Mouse (Mus musculus) erythroblast, embryonic 14.5 days (primary cell): ENCODE data around the gene Eln. TPM values are rescaled to one million over a fixed set of nuclear protein-coding genes. Genes with fewer than 3 reads are reported as not detected.

Experiments used
- H3K27me3 ChIP-seq: 2 replicates; pipeline ENCODE4 v1.6.1; 2012; ENCODE audit warnings: inconsistent platforms; ENCODE audit not compliant: control insufficient read depth
- H3K36me3 ChIP-seq: 2 replicates; pipeline ENCODE4 v1.6.1; 2012; ENCODE audit warnings: mild to moderate bottlenecking, inconsistent platforms; ENCODE audit not compliant: control insufficient read depth
- H3K4me1 ChIP-seq: 2 replicates; pipeline ENCODE4 v1.6.1; 2012; ENCODE audit warnings: inconsistent platforms; ENCODE audit not compliant: control insufficient read depth
- H3K4me3 ChIP-seq: replicated peaks from 2 replicates; pipeline ENCODE3; 2012; ENCODE audit warnings: moderate library complexity, mild to moderate bottlenecking, inconsistent platforms
- H3K9me3 ChIP-seq: 2 replicates; pipeline ENCODE4 v1.6.1; 2012; ENCODE audit warnings: low read length, inconsistent platforms, mixed read lengths; ENCODE audit not compliant: control insufficient read depth
- GATA1 ChIP-seq: IDR thresholded peaks from 2 replicates; pipeline ENCODE4 v1.6.1; 2012; ENCODE audit warnings: low read length, inconsistent platforms, mixed read lengths
- TAL1 ChIP-seq: IDR thresholded peaks from 3 replicates; pipeline ENCODE4 v1.6.1; 2012; ENCODE audit warnings: low read length, inconsistent platforms, mixed read lengths
- polyA plus RNA-seq: library from polyadenylated mRNA; stranded (reverse); fragments of >175 nt; gene quantifications from 2 replicates; pipeline ENCODE4 v1.2.3, GENCODE M21; 2012

The Eln gene
- polyA plus RNA-seq, 1 experiment = not detected

DNA sequence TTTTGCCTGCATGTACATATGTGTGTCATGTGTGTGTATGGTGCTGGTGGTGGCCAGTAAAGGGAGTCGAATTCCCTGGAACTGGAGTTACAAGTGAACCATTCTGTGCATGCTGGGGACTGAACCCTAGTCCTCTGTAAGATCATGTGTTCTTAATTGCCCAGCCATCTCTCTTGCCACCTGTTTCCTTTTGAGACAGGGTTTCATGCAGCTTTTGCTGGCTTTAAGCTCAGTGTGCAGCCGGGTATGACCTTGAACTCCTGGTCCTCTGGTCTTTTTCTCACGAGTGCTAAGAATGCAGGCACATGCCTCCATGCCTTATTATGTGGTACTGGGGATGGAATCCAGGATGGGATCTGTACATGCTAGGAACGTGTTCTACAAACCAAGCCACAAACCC is 13.9 kb downstream of the Eln start:
- no peaks in the 10 kb centered on the region for H3K4me1 ChIP-seq
- no peaks in the 10 kb centered on the region for H3K9me3 ChIP-seq
- no peak overlapping the region for H3K4me3 ChIP-seq
- H3K27me3 ChIP-seq = no peaks in the 10 kb centered on the region
- H3K36me3 ChIP-seq = no peaks in the 10 kb centered on the region
- TF ChIP-seq GATA1 = no peak
- TF ChIP-seq TAL1 = no peak

DNA sequence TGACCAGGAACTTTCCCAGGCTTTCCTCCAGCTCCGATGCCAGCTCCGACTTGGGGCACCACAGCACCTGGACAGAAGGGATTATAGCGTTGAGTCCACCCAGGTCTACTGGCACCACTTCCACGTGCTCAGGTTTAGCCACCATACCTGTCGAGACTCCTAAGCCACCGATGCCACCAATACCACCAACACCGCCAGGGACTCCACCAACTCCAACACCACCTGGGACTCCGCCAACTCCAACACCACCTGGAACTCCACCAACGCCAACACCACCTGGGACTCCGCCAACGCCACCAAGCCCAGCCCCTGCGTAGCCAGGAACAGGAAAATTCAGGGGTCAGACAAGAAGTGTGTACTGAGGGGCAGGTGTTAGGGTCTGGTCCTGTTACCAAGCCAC is 18.0 kb downstream of the Eln start:
- Histone ChIP-seq H3K27me3 (no peaks in the 10 kb centered on the region), H3K36me3 (no peaks in the 10 kb centered on the region), H3K4me3 (no peak overlapping the region), H3K4me1 (no peaks in the 10 kb centered on the region), H3K9me3 (no peaks in the 10 kb centered on the region)
- TF ChIP-seq GATA1 = no peak
- no peak for TF ChIP-seq TAL1

DNA sequence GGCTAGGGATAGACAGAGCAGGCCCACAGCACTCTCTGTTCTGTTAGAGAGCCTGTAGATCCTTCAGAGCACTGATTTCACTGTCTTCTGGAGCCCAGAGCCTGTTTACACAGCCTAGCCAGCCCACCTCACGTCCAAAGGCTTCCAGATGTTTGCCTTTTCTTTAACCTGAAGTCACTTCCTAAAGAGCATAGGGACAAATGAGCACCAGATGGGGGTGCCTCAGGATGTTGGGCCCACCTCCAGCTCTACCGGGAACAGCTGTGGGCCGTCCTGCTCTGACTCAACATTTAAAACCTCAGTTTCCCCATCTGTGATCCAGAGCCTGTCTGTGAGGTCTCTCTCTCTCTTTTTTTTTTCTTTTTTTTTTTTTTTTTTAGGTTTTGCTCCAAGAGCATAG is 18.6 kb downstream of the Eln start:
- Histone ChIP-seq H3K4me1 (no peaks in the 10 kb centered on the region), H3K9me3 (no peaks in the 10 kb centered on the region), H3K4me3 (no peak overlapping the region), H3K36me3 (no peaks in the 10 kb centered on the region), H3K27me3 (no peaks in the 10 kb centered on the region)
- TF ChIP-seq GATA1 (no peak), TAL1 (no peak)

DNA sequence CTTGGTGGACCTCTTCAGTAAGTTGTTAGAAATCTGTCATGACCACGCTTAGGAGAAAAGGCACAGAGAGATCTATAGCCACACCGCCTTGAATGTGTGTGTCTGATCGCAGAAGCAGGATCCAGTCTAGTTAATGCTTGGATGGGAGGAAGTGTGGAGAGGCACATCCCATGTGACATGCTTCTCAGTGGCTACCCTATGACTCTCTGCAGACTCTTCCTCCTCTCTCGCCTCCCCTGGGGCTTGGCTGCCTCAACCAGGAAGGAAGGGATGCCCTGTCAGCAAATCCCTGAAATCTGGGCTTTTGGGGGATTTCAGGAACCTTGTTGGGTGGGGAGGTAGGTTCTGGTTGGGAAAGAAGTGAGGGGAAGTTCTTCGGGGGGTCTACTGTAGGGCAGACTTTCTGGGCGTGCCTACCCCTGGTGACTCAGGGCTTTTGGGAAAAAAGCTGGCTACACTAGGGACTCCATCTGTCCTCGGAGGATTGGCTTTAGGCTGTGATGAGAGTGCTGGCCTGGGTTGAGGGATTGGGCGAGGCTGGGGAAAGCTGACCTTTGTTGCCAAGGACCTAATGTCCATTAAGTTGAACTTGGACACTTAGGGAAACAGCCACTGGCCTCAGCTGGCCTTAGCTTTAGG is 20.0 kb downstream of the Eln start:
- H3K27me3 ChIP-seq = no peaks in the 10 kb centered on the region
- H3K4me3 ChIP-seq = no peak overlapping the region
- H3K36me3 ChIP-seq = no peaks in the 10 kb centered on the region
- TF ChIP-seq GATA1 (no peak), TAL1 (no peak)
- H3K9me3 ChIP-seq = no peaks in the 10 kb centered on the region
- H3K4me1 ChIP-seq = no peaks in the 10 kb centered on the region

DNA sequence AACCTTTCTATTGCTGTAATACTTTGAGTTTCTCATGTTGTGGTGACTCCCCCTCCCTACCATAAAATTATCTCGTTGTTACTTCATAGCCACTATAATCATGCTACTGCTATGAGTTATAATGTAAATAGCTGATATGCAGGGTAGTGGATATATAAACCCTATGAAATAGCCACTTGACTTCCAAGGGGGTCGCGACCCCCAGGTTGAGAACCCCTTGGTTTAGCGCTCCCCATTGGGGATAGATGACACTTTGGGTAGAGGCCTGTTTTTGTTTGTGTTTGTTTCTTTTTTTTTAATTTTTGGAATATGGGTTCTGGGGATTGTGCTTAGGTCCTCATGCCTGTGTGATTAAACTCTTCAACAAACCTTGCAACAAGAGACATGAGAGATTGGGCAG is 21.8 kb downstream of the Eln start:
- Histone ChIP-seq H3K9me3 (no peaks in the 10 kb centered on the region), H3K4me1 (no peaks in the 10 kb centered on the region), H3K36me3 (no peaks in the 10 kb centered on the region), H3K4me3 (no peak overlapping the region), H3K27me3 (no peaks in the 10 kb centered on the region)
- TF ChIP-seq GATA1 (no peak), TAL1 (no peak)

DNA sequence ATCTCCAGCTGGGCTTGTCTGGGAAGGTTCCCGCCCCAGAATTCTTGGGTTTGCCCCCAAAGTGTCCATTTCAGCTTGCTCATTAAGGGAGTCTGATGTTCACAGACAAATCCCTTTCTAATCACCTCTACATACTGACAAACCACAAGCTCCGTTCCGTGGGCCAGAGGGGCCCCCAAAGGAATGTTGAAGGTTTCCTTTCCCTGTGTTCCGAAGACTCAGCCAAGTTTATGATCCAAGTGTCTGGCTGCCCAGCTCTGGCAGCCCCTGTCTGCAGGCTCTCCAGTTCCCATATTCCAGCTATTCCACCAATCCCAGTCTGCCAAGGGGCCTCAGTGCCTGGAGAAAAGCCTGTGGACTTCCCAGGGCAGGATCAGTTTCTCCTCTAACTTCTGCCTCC is 27.1 kb downstream of the Eln start:
- H3K9me3 ChIP-seq = no peaks in the 10 kb centered on the region
- TF ChIP-seq GATA1 = no peak
- no peak for TF ChIP-seq TAL1
- no peaks in the 10 kb centered on the region for H3K36me3 ChIP-seq
- H3K27me3 ChIP-seq = no peaks in the 10 kb centered on the region
- no peaks in the 10 kb centered on the region for H3K4me1 ChIP-seq
- no peak overlapping the region for H3K4me3 ChIP-seq

DNA sequence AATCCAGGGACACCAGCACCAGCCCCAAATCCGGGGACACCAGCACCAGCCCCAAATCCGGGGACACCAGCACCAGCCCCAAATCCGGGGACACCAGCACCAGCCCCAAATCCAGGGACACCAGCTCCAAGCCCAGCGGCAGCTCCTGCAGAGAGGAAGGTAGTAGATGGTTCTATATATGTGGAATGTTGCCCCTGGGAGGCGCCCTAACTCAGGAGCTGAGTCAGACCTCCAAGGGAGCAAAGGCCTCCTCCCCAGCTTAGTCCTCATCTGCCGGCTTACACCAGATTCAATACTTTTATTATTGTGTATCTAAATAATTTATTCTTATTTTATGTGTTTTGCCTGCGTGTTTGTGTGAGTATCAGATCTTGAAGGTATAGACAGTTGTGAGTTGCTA is 36.0 kb downstream of the Eln start:
- H3K36me3 ChIP-seq = no peaks in the 10 kb centered on the region
- H3K4me3 ChIP-seq = no peak overlapping the region
- H3K27me3 ChIP-seq = no peaks in the 10 kb centered on the region
- H3K9me3 ChIP-seq = no peaks in the 10 kb centered on the region
- H3K4me1 ChIP-seq = no peaks in the 10 kb centered on the region
- TF ChIP-seq TAL1 = no peak
- TF ChIP-seq GATA1 = no peak

DNA sequence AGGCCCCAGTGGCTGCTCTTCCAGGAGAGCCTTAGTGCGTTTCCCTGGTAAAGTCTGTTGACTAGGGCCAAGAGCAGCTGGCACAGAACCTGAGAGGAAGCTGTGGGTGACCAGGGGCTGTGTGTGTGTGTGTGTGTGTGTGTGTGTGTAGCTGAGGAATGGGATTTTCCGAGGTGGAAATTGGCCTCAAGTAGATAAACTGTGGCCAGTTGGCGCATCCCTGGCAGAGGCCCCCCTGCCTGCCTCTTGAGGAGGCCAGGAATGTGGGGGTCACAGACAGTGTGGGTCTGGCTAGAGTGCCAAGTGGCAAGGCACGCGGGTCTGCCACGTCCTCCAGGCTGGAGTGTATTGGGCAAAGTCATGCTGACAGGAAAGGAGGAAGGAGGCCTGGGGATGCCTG is 37.8 kb downstream of the Eln start:
- Histone ChIP-seq H3K36me3 (no peaks in the 10 kb centered on the region), H3K27me3 (no peaks in the 10 kb centered on the region), H3K9me3 (no peaks in the 10 kb centered on the region), H3K4me1 (no peaks in the 10 kb centered on the region), H3K4me3 (no peak overlapping the region)
- no peak for TF ChIP-seq TAL1
- TF ChIP-seq GATA1 = no peak

DNA sequence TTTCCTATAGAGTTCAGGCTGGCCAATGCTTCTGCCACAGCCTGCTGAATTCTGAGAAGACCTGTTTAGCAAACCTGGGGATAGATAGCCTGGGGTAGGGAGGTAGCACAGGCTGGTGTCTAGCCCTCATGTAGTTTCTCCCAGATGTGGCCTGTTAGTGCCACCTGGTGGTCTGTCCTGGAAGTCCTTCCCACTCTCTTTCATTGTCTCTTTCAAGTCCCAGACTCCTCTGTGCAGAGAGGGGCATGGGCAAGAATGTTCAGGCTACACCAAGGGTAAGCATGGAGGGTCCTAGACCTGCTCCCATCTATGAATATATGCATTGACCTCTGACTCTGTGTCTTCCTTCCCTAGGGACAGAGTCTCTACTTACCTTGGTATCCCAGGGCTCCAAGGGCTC is 43.0 kb downstream of the Eln start:
- no peak for TF ChIP-seq TAL1
- no peak for TF ChIP-seq GATA1
- Histone ChIP-seq H3K27me3 (no peaks in the 10 kb centered on the region), H3K9me3 (no peaks in the 10 kb centered on the region), H3K4me1 (no peaks in the 10 kb centered on the region), H3K4me3 (no peak overlapping the region), H3K36me3 (no peaks in the 10 kb centered on the region)

DNA sequence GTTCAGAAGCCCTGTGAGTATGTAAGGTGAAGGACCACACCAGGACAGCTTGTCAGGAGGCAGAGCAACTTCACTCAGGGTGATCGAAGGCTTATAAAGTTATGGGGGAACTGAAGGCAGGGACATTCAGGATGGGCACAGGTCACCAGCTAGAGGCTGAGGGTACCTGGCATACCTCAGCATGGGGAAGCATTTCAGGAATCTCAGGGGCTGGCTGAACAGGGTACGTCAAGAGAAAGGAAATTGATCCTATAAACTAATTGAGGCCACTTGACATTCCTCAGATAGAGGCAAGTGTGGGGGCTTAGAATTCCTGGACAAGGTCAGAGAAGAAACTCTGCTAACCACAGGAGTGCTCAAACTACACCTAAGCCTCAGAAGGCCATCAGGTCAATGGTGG is 51.6 kb downstream of the Eln start:
- Histone ChIP-seq H3K4me1 (no peaks in the 10 kb centered on the region), H3K4me3 (no peak overlapping the region), H3K36me3 (no peaks in the 10 kb centered on the region), H3K9me3 (no peaks in the 10 kb centered on the region), H3K27me3 (peaks cover 6% of the 10 kb centered on the region; the same call in 1 of the 2 replicates)
- no peak for TF ChIP-seq GATA1
- TF ChIP-seq TAL1 = no peak

DNA sequence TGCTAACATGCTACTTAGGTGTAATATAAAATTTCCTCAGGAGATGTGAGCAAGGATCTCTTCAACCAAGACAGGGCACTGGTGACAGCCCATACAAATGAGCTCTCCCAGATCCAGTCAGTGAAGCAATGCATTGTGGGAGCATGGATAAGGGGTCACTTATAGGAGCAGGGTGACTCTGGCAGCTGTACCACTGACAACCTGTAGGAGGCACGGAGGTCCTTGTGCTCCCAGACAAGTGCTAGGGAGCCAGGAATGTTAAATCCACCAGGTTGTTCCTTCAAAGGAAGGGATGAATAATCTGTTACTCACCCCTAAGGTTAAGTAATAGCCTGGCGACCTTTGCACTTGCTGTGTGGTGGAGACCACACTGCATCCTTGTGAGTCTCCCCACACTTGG is 52.0 kb downstream of the Eln start:
- no peak overlapping the region for H3K4me3 ChIP-seq
- H3K4me1 ChIP-seq = no peaks in the 10 kb centered on the region
- no peaks in the 10 kb centered on the region for H3K9me3 ChIP-seq
- peaks cover 6% of the 10 kb centered on the region; the same call in 1 of the 2 replicates for H3K27me3 ChIP-seq
- no peaks in the 10 kb centered on the region for H3K36me3 ChIP-seq
- TF ChIP-seq TAL1 = no peak
- TF ChIP-seq GATA1 = no peak
